Mouse (Mus musculus): ENCODE results near the gene Ccdc177. TPM values are rescaled to one million over a fixed set of nuclear protein-coding genes. Genes with fewer than 3 reads are reported as not detected.

Ccdc177 gene
- polyA plus RNA-seq, 1 experiment from 2014 or later: 0.06 TPM

DNA sequence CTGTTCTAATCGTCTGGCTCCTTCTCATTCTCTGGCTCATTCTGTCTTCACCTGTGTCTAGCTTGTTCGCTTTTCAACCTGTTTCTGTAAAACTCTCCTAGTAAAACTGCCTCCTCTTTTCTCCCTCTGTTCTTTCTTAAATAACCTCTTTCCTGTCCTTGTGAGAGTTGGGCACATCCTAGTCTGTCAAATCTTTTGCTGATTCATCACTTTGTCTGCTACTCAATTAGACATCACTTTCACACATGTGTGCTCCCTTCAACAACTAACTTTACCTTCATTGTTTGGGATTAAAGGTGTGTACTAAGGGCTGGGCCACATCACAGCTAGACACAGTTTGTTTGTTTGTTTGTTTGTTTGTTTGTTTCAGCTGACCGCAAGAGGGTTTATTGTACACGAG lies 19.3 kb upstream of the Ccdc177 start:
- no peak overlapping the region for H3K27ac ChIP-seq
- no peaks in the 10 kb centered on the region for H3K36me3 ChIP-seq
- WGBS: 91% methylated on average over 4 of the region's 4 CpGs
- no peaks in the 10 kb centered on the region for H3K27me3 ChIP-seq (ENCODE audit: low read depth, poor library complexity, severe bottlenecking)
- H3K4me1 ChIP-seq: no peaks in the 10 kb centered on the region
- no peak overlapping the region for H3K4me3 ChIP-seq
- no peak for DNase-seq (ENCODE audit: low spot score)
- no peaks in the 10 kb centered on the region for H3K9me3 ChIP-seq (replicated peaks)

DNA sequence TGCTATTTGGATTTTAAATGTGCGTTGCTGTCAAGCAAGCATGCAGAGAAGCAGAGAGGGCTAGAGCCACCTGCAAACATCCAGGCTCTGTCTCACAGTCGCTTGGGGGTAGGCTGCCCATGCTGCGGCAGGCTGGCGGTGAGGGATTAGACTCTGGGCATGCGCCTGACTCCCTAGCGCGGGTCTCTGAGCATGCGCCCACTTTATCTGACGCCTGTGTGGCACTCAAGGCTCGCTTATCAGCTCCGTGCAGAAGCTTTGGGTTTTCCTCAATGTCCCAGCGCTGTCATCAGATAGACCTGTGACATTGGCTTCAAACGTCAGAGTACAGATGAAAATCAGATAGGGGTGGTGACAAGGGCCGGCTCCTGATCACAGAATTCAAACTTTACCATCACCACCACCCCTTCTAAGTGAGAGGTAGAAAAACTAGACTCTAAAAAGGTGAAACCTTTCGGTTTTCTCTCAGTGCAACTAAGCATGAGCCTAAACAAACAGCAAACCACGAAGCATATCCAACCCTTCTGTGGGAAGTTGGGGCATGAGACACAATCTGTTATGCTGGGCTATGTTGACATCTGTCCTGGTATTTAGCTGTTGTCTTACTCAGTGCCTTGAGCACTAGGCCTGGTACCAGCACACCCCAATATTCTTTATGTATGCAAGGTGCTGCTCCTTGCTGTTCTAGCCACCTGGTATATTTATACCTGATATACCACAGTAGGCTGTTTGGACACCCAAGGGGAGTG lies 17.9 kb upstream of the Ccdc177 start:
- no peak for DNase-seq (ENCODE audit: low spot score)
- Histone ChIP-seq H3K9me3 (replicated peaks) (no peaks in the 10 kb centered on the region), H3K27me3 (ENCODE audit: low read depth, poor library complexity, severe bottlenecking) (no peaks in the 10 kb centered on the region), H3K36me3 (no peaks in the 10 kb centered on the region), H3K27ac (peak overlapping the region; percentile 36; the same call in 1 of the 2 replicates), H3K4me1 (no peaks in the 10 kb centered on the region), H3K4me3 (no peak overlapping the region)
- 79% methylated on average over 16 of the region's 16 CpGs for WGBS

DNA sequence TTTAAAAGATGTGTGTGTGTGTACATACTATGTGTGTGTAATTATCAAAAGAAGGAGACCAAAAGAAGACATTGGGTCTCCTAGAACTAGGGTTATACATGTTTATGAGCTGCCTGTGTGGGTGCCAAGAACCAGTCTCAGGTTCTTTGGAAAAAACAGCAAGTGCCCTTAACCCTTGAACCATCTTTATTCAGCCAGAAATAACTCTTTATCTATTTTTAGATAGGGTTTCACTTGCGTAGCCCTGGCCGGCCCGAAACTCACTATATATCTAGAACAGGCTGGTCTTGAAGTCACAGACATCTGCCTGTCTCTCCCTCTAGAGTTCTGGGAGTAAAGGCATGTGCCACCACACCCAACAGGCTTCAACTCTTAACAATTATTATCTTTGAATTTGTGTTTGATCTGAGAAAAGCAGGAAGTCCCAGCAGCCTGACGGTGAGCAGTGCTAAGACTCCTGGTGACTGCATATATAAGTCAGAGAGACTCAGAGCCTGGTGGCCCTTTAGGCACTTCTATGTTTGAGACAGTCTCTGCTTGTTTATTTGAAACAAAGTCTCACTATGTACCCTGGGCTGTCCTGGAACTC lies 15.7 kb upstream of the Ccdc177 start:
- no peaks in the 10 kb centered on the region for H3K9me3 ChIP-seq (replicated peaks)
- H3K4me1 ChIP-seq: no peaks in the 10 kb centered on the region
- H3K27me3 ChIP-seq (ENCODE audit: low read depth, poor library complexity, severe bottlenecking): no peaks in the 10 kb centered on the region
- 93% methylated on average over 4 of the region's 4 CpGs for WGBS
- no peaks in the 10 kb centered on the region for H3K36me3 ChIP-seq
- no peak overlapping the region for H3K27ac ChIP-seq
- H3K4me3 ChIP-seq: no peak overlapping the region
- no peak for DNase-seq (ENCODE audit: low spot score)

DNA sequence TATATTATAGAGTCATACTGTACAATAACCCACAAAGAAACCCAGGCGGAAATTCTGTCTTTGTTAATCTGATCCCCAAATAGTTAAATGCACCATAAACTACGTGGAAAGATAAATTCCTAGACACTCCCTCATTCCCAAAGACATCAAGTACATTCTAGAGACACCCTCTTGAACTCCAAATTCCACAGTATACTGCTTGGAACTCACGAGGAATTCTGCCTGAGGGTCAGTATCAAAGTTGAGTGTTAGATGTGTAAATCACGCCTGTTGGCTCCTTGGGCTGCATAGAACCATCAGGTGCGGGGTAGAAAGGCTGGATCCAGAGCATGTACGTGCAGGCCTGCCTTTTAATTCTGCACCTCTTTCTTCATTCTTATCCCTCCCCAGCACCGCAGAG lies 14.3 kb upstream of the Ccdc177 start:
- WGBS: 76% methylated on average over 7 of the region's 7 CpGs
- Histone ChIP-seq H3K4me1 (no peaks in the 10 kb centered on the region), H3K4me3 (no peak overlapping the region), H3K27me3 (ENCODE audit: low read depth, poor library complexity, severe bottlenecking) (no peaks in the 10 kb centered on the region), H3K9me3 (replicated peaks) (no peaks in the 10 kb centered on the region), H3K36me3 (no peaks in the 10 kb centered on the region), H3K27ac (no peak overlapping the region)
- DNase-seq (ENCODE audit: low spot score): no peak

DNA sequence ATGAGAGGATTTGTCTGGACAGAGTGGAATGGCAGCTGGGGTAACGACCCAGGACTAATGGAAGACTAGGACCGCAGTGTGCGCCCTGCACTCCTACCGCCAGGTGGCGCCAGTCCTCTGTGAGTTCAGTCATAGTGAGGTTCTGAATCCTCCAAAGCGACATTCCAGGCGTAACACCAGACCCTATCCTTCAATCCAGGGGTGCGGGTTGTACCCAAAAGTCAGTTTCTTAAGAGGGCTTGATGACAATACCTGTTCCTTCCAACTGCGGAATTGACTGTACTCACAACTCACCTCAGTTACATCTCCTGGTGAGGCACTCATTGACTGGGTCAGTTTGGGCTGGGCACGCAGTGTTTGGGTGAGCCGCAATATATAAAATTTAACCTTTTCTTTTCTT lies 9.2 kb upstream of the Ccdc177 start:
- no peaks in the 10 kb centered on the region for H3K9me3 ChIP-seq (replicated peaks)
- no peaks in the 10 kb centered on the region for H3K36me3 ChIP-seq
- no peak overlapping the region for H3K4me3 ChIP-seq
- WGBS: 22% methylated on average over 11 of the region's 11 CpGs
- peak; percentile 95 for DNase-seq (ENCODE audit: low spot score)
- no peaks in the 10 kb centered on the region for H3K4me1 ChIP-seq
- no peaks in the 10 kb centered on the region for H3K27me3 ChIP-seq (ENCODE audit: low read depth, poor library complexity, severe bottlenecking)
- H3K27ac ChIP-seq: no peak overlapping the region

DNA sequence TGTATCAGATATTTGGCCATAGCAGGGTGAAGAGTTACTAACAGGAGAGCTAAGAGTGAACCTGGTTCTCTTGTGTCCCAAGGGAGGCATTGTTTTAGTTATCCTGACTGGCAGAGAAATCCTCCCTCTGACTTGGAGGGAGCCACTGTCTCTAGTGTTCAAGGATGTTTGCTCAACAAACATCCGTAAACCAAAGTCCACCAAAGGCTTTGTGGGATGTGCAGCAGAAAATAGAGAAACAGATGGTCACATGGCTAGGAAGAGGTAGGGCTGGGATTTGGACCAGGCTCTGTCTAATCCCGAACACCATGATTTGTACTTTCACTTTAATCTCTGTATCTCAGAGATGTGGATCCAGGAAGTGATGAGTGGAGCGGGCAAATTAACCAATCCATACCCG lies 3.6 kb upstream of the Ccdc177 start:
- 80% methylated on average over 4 of the region's 4 CpGs for WGBS
- no peak overlapping the region for H3K27ac ChIP-seq
- no peak for DNase-seq (ENCODE audit: low spot score)
- no peaks in the 10 kb centered on the region for H3K36me3 ChIP-seq
- peaks cover 31% of the 10 kb centered on the region for H3K27me3 ChIP-seq (ENCODE audit: low read depth, poor library complexity, severe bottlenecking)
- peaks cover 15% of the 10 kb centered on the region for H3K4me1 ChIP-seq
- no peaks in the 10 kb centered on the region for H3K9me3 ChIP-seq (replicated peaks)
- H3K4me3 ChIP-seq: no peak overlapping the region

DNA sequence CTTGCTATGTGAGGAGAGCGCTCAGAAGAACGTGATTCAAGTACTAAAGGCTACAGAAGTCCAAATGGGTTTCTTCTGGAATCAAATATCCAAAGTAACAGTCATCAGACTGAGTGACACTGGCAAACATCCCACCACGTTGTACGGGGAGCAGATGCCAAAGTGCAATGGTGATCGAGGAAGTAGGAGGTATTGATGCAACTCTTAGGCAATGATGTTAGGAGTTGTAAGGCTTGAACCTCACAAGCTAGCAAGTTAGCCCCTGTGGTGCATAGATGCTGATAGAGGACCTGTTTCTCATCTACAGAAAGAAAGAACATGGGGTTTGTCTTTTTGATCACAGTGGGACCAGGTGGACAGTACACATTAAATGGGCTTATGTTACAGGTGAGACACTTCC lies 2.5 kb upstream of the Ccdc177 start:
- WGBS: 90% methylated on average over 5 of the region's 5 CpGs
- H3K27ac ChIP-seq: no peak overlapping the region
- DNase-seq (ENCODE audit: low spot score): no peak
- peaks cover 42% of the 10 kb centered on the region for H3K27me3 ChIP-seq (ENCODE audit: low read depth, poor library complexity, severe bottlenecking)
- H3K4me1 ChIP-seq: peaks cover 26% of the 10 kb centered on the region
- H3K4me3 ChIP-seq: no peak overlapping the region
- no peaks in the 10 kb centered on the region for H3K9me3 ChIP-seq (replicated peaks)
- no peaks in the 10 kb centered on the region for H3K36me3 ChIP-seq

DNA sequence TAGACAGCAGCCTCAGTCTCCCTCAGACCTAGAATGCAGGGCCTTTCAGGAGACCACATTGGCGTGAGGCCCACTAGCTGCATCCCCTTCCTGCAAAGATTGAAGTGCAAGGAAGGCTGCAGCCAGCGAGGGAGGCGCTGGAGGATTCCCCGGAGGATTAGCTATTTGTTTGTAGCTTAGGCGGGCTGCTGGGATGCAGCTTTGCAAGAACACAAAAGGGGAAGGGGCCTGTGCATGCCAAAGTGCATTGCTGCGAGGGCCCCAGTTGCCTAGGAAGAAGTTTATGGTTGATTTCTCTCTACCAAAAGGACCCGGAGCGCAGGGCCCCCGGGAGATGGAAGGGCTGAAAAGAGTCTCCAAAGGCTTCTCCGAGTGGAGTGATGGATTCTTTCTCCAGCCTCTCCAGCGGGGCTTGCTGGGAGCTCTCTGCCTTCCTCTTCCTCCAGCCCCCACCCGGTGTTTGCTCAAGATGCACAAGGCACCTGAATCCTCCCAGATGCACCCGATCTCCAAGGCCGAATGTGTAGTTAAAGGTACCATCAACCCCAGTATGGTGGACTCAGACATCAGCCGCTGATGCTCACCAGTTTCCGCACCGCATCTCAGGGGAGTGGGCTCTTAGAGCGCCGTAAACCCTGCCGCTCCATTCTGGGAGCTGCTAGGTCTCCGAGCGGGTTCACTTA lies 633 bp downstream of the Ccdc177 start:
- Histone ChIP-seq H3K27ac (peak overlapping the region; percentile 77), H3K36me3 (no peaks in the 10 kb centered on the region), H3K4me3 (peak overlapping the region; percentile 72), H3K4me1 (peaks cover 35% of the 10 kb centered on the region), H3K9me3 (replicated peaks) (no peaks in the 10 kb centered on the region), H3K27me3 (ENCODE audit: low read depth, poor library complexity, severe bottlenecking) (peaks cover 73% of the 10 kb centered on the region)
- WGBS: 1% methylated on average over 22 of the region's 22 CpGs
- peak; percentile 63 for DNase-seq (ENCODE audit: low spot score)

DNA sequence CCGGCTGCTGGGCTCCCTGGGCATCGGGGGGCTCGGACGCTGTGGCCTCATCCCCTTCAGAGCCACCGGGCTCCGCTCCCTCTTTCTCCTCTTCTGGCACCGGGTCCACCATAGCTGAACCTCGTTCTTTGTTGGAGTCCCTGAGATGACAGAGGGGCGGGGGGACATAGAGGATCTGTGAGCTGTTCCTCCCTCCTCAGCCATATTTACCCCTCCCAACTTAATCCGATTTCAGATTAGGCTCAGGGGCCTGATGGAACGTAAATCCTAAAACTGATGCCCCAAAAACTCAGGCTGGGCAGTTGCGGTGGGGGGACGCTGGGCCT lies 1.1 kb downstream of the Ccdc177 start:
- Histone ChIP-seq H3K27me3 (ENCODE audit: low read depth, poor library complexity, severe bottlenecking) (peaks cover 78% of the 10 kb centered on the region), H3K36me3 (no peaks in the 10 kb centered on the region), H3K4me3 (peak overlapping the region; percentile 72), H3K4me1 (peaks cover 35% of the 10 kb centered on the region), H3K27ac (peak overlapping the region; percentile 77), H3K9me3 (replicated peaks) (no peaks in the 10 kb centered on the region)
- no peak for DNase-seq (ENCODE audit: low spot score)
- WGBS: 8% methylated on average over 13 of the region's 13 CpGs

DNA sequence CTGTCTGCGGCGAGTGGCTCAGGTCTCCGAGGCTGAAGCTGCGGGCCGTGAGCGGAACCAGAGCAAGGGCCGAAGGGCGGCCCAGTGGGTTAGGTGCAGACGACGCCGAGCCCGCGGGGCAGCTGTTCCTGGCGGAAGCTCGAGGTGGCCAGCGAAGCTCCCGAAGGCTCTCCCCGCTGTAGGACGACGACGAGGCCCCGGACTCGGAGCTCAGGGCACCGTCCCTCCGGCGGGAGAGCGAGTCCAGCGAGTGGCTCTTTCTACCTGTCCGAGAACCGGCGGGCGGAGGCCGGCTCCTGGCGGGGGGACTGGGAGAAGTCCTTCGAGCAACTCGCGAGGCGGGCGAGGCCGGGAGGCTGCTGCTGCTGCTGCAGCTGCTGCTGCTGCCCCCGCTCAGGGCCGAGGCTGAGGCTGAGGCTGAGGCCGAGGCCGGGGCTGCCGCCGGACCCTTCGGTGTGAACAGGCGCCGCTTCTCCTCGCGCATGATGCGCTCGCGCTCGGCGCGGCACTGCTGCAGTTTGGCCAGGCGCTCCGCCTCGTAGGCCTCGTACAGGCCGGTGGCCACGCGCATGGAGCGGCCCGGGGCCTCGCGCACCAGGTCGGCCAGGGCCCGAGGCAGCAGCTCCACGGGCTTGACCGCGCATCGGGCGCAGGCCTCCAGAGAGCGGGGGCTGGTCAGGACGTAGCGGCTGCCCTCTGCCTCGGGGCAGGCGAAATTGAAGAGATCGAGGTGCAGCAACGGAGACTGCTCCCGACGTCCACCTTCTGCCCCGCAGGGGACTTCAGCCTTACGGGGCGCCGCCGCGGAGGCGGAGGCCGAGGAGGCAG lies 1.7 kb downstream of the Ccdc177 start:
- H3K4me3 ChIP-seq: peak overlapping the region; percentile 72
- no peaks in the 10 kb centered on the region for H3K36me3 ChIP-seq
- peak overlapping the region; percentile 77 for H3K27ac ChIP-seq
- peaks cover 35% of the 10 kb centered on the region for H3K4me1 ChIP-seq
- peaks cover 82% of the 10 kb centered on the region for H3K27me3 ChIP-seq (ENCODE audit: low read depth, poor library complexity, severe bottlenecking)
- 4% methylated on average over 92 of the region's 92 CpGs for WGBS
- no peaks in the 10 kb centered on the region for H3K9me3 ChIP-seq (replicated peaks)
- DNase-seq (ENCODE audit: low spot score): peak; percentile 76

DNA sequence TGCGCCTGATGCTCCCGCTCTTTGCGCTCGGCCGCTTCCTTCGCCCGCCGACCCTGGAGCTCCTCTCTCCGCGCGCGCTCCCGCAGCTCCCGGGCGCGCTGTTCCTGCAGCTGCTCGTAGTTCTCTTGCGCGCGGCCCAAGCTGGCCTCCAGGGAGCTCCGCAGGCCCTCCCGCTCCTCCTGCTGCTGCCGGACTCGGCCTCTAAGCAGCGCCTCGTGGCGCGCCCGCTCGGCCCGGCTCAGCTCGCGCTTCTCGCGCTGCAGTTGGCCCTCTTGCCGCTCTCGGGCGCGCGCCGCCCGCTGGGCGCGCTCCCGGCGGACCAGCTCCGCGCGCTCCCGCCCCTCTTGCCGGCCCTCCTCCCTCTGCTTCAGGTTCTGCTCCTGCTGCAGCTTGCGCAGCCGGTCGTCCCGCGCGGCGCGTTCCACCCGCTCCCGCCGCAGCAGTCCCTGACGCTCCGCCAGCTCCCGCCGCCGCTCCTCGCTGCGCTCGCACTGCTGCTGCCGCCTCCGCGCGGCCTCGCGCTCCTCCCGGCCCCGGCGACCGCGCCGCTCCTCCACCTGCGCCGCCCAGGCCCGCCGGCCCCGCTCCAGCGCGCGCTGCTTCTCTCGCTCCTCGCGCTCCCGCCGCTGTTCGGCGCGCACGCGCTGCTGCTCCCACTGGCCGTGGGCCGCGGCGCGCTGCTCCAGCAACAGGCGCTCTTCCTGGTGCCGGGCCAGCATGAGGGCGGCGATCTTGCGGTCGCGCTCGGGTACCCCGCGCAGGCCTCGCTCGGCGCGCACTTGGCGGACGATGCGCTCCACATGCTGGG lies 2.5 kb downstream of the Ccdc177 start:
- no peaks in the 10 kb centered on the region for H3K9me3 ChIP-seq (replicated peaks)
- H3K36me3 ChIP-seq: no peaks in the 10 kb centered on the region
- peak overlapping the region; percentile 77 for H3K27ac ChIP-seq
- H3K4me1 ChIP-seq: peaks cover 35% of the 10 kb centered on the region
- WGBS: 2% methylated on average over 116 of the region's 122 CpGs
- peak; percentile 83 for DNase-seq (ENCODE audit: low spot score)
- peak overlapping the region; percentile 72 for H3K4me3 ChIP-seq
- peaks cover 82% of the 10 kb centered on the region for H3K27me3 ChIP-seq (ENCODE audit: low read depth, poor library complexity, severe bottlenecking)

DNA sequence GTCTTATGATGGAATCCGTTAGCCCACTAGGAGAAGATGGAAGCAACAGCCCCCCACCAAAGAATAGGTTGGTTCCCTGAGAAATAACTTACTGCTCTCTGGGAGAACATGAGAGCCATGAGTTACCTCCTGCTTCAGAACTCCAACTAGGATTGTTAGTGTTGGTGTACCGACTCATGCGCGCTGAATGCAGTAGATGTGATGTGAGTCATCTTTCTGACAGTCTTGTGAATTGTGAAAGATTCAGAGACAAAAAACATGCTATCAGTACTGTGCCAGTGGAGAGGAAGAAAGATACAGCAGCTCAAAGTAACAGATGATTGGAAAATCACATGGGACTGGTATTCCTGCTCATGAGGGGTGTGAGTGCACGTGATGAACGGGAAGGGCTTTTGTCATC lies 8.9 kb downstream of the Ccdc177 start:
- 93% methylated on average over 6 of the region's 6 CpGs for WGBS
- Histone ChIP-seq H3K9me3 (replicated peaks) (no peaks in the 10 kb centered on the region), H3K27ac (no peak overlapping the region), H3K4me3 (no peak overlapping the region), H3K36me3 (no peaks in the 10 kb centered on the region), H3K4me1 (no peaks in the 10 kb centered on the region), H3K27me3 (ENCODE audit: low read depth, poor library complexity, severe bottlenecking) (peaks cover 56% of the 10 kb centered on the region)
- DNase-seq (ENCODE audit: low spot score): no peak

All from limb, embryonic 10.5 days (tissue).